Mouse (Mus musculus): ENCODE results near the gene Ola1. TPM values are rescaled to one million over a fixed set of nuclear protein-coding genes. Genes with fewer than 3 reads are reported as not detected.

Gene Ola1
- total RNA-seq, 2 experiments from 2014 or later: 97.8 to 103 TPM

Other genes starting within 250 kb of the Ola1 start
- gene Sp3, start 238.5 kb downstream of the Ola1 start, total RNA-seq (2021): 10 to 100 TPM; 50.2 to 55.8 TPM
- not detected for gene Gm11084, start 232.2 kb downstream of the Ola1 start, total RNA-seq (2021)
- gene Sp9, start 53.0 kb upstream of the Ola1 start, total RNA-seq (2021): 1 to 10 TPM; 2.5 to 4.1 TPM
- 10 to 100 TPM; 13.3 to 17.5 TPM for gene Scrn3, start 93.7 kb upstream of the Ola1 start, total RNA-seq (2021)
- 10 to 100 TPM; 26.4 to 28.6 TPM for gene Cir1, start 93.8 kb upstream of the Ola1 start, total RNA-seq (2021)
- 10 to 100 TPM; 32.7 to 45.7 TPM for gene Gpr155, start 167.6 kb upstream of the Ola1 start, total RNA-seq (2021)